Mouse (Mus musculus) thymus, postnatal 0 days (tissue): Measurements from ENCODE around the gene Bcas3. TPM values are rescaled to one million over a fixed set of nuclear protein-coding genes. Genes with fewer than 3 reads are reported as not detected.

ENCODE experiments used
- DNase-seq: peaks from one replicate; pipeline ENCODE4 v3.0.0-alpha.2; 2015; ENCODE audit warnings: low spot score
- polyA plus RNA-seq: library from polyadenylated mRNA; unstranded; fragments of >200 nt; fragmentation: Nextera tagmentation; extraction: Ambion mirVana; gene quantifications from 2 replicates; pipeline ENCODE4 v1.2.1, GENCODE M21; 2015

Bcas3 gene
- polyA plus RNA-seq, 1 experiment from 2014 or later: 22.6 TPM

- DNase-seq: no peak
Observed at GRCm38 (mm10) chr11:85786113-85786718, 433.2 kb downstream of the Bcas3 start.

- no peak for DNase-seq
Observed at GRCm38 (mm10) chr11:85789750-85790149, 436.8 kb downstream of the Bcas3 start.

GRCm38 (mm10) chr11:85790267-85790666 is 437.3 kb downstream of the Bcas3 start:
- no peak for DNase-seq

GRCm38 (mm10) chr11:85791212-85791611 is 438.2 kb downstream of the Bcas3 start:
- DNase-seq: no peak

GRCm38 (mm10) chr11:85792534-85793215 is 439.7 kb downstream of the Bcas3 start:
- no peak for DNase-seq

- DNase-seq: no peak
Observed at GRCm38 (mm10) chr11:85799456-85799855, 446.5 kb downstream of the Bcas3 start.

- no peak for DNase-seq
Observed at GRCm38 (mm10) chr11:85799856-85800255, 446.9 kb downstream of the Bcas3 start.

GRCm38 (mm10) chr11:85800380-85800779 is 447.4 kb downstream of the Bcas3 start:
- DNase-seq: no peak

GRCm38 (mm10) chr11:85804048-85804447 is 451.1 kb downstream of the Bcas3 start:
- DNase-seq: no peak

- DNase-seq: no peak
Observed at GRCm38 (mm10) chr11:85805779-85806178, 452.8 kb downstream of the Bcas3 start.

GRCm38 (mm10) chr11:85807353-85807752 is 454.4 kb downstream of the Bcas3 start:
- no peak for DNase-seq

GRCm38 (mm10) chr11:85811229-85811628 is 458.3 kb downstream of the Bcas3 start:
- no peak for DNase-seq

GRCm38 (mm10) chr11:85811676-85812075 is 458.7 kb downstream of the Bcas3 start:
- DNase-seq: no peak

- DNase-seq: no peak
Observed at GRCm38 (mm10) chr11:85812201-85812966, 459.4 kb downstream of the Bcas3 start.

- DNase-seq: no peak
Observed at GRCm38 (mm10) chr11:85814678-85815077, 461.7 kb downstream of the Bcas3 start.

GRCm38 (mm10) chr11:85816471-85816870 is 463.5 kb downstream of the Bcas3 start:
- no peak for DNase-seq

GRCm38 (mm10) chr11:85818401-85818800 is 465.4 kb downstream of the Bcas3 start:
- DNase-seq: no peak

- no peak for DNase-seq
Observed at GRCm38 (mm10) chr11:85820959-85821358, 468.0 kb downstream of the Bcas3 start.

GRCm38 (mm10) chr11:85821659-85822058 is 468.7 kb downstream of the Bcas3 start:
- no peak for DNase-seq

- DNase-seq: peak; percentile 69
Observed at GRCm38 (mm10) chr11:85823181-85823580, 470.2 kb downstream of the Bcas3 start.

GRCm38 (mm10) chr11:85823794-85824193 is 470.8 kb downstream of the Bcas3 start:
- no peak for DNase-seq

- DNase-seq: no peak
Observed at GRCm38 (mm10) chr11:85825031-85825430, 472.1 kb downstream of the Bcas3 start.
